Mouse (Mus musculus) midbrain, embryonic 12.5 days (tissue): ENCODE results near the gene Asb3. TPM values are rescaled to one million over a fixed set of nuclear protein-coding genes. Genes with fewer than 3 reads are reported as not detected.
A peak's percentile ranks its signal among the peaks of the same experiment; 100 is the strongest.

Experiments used
- ATAC-seq: fragments of 200-750 bp; cut with Nextera tagmentation; 2 replicates; pipeline ENCODE4 v1.8.0; 2017; ENCODE audit warnings: low read depth, moderate TSS enrichment, moderate library complexity; ENCODE audit not compliant: low FRiP score
- H3K27ac ChIP-seq: fragments of 300-500 bp; sonication (generic); replicated peaks from 2 replicates; pipeline ENCODE4 v1.5.1; 2016; ENCODE audit warnings: mild to moderate bottlenecking
- H3K27me3 ChIP-seq: fragments of 300-500 bp; sonication (generic); 2 replicates; pipeline ENCODE4 v1.6.1; 2016; ENCODE audit warnings: mild to moderate bottlenecking
- H3K36me3 ChIP-seq: fragments of 300-500 bp; sonication (generic); 2 replicates; pipeline ENCODE4 v1.6.1; 2016
- H3K4me1 ChIP-seq: fragments of 300-500 bp; sonication (generic); 2 replicates; pipeline ENCODE4 v1.6.1; 2016
- H3K4me2 ChIP-seq: fragments of 300-500 bp; sonication (generic); replicated peaks from 2 replicates; pipeline ENCODE4 v1.6.1; 2016; ENCODE audit warnings: mild to moderate bottlenecking, moderate library complexity
- H3K4me3 ChIP-seq: fragments of 300-500 bp; sonication (generic); 2 replicates; pipeline ENCODE4 v1.5.1; 2016; ENCODE audit warnings: mild to moderate bottlenecking
- H3K9ac ChIP-seq: fragments of 300-500 bp; sonication (generic); replicated peaks from 2 replicates; pipeline ENCODE4 v1.6.1; 2016; ENCODE audit warnings: mild to moderate bottlenecking, moderate library complexity
- H3K9me3 ChIP-seq: fragments of 300-500 bp; sonication (generic); 2 replicates; pipeline ENCODE4 v1.6.1; 2016; ENCODE audit warnings: mild to moderate bottlenecking
- WGBS: fragments of 180-500 bp; shearing (Covaris S2); methylation state at CpG from one replicate; pipeline ENCODE4 v1.1.7; 2016; 5-methylcytosine and 5-hydroxymethylcytosine counted together
- polyA plus RNA-seq: library from polyadenylated mRNA; unstranded; fragments of >200 nt; fragmentation: Nextera tagmentation; extraction: Ambion mirVana; gene quantifications from 2 replicates; pipeline ENCODE4 v1.2.1, GENCODE M21; 2016

Gene Asb3
- polyA plus RNA-seq, 1 experiment from 2014 or later, result 31.4 TPM

GRCm38 (mm10) chr11:30952829-30953228 is 67.6 kb downstream of the Asb3 start:
- WGBS, result 85% methylated on average over 5 of the region's 5 CpGs
- ATAC-seq, result no peak
- Histone ChIP-seq H3K27me3 (no peaks in the 10 kb centered on the region), H3K9ac (peak overlapping the region; percentile 88; the same call in 1 of the 2 replicates), H3K4me3 (peak overlapping the region; percentile 83), H3K4me1 (peaks cover 5% of the 10 kb centered on the region; the same call in 1 of the 2 replicates), H3K36me3 (peaks cover 42% of the 10 kb centered on the region), H3K27ac (no peak overlapping the region), H3K4me2 (peak overlapping the region; percentile 80), H3K9me3 (peaks cover 14% of the 10 kb centered on the region)

GRCm38 (mm10) chr11:30953469-30954154 is 68.4 kb downstream of the Asb3 start:
- peaks cover 36% of the 10 kb centered on the region for H3K36me3 ChIP-seq
- peak overlapping the region; percentile 82 for H3K27ac ChIP-seq
- peak; percentile 93 for ATAC-seq
- peak overlapping the region; percentile 88 for H3K9ac ChIP-seq
- H3K9me3 ChIP-seq, result peaks cover 16% of the 10 kb centered on the region
- WGBS, result 1% methylated on average over 29 of the region's 32 CpGs
- H3K4me2 ChIP-seq, result peak overlapping the region; percentile 80
- H3K27me3 ChIP-seq, result no peaks in the 10 kb centered on the region
- H3K4me1 ChIP-seq, result peaks cover 5% of the 10 kb centered on the region; the same call in 1 of the 2 replicates
- H3K4me3 ChIP-seq, result peak overlapping the region; percentile 83

GRCm38 (mm10) chr11:30954279-30954725 is 69.1 kb downstream of the Asb3 start, which contains the start of gene Erlec1:
Gene Erlec1, minus strand, starts transcription at chr11:30954335.
- Histone ChIP-seq H3K36me3 (peaks cover 30% of the 10 kb centered on the region), H3K4me3 (peak within 1 kb of the TSS; percentile 83), H3K4me1 (peaks cover 5% of the 10 kb centered on the region; the same call in 1 of the 2 replicates), H3K9me3 (peaks cover 21% of the 10 kb centered on the region), H3K27me3 (no peaks in the 10 kb centered on the region), H3K9ac (peak within 1 kb of the TSS; percentile 88), H3K27ac (peak within 1 kb of the TSS; percentile 82), H3K4me2 (peak within 1 kb of the TSS; percentile 80)
- under 1% methylated on average over 40 of the region's 40 CpGs for WGBS
- peak; percentile 99 for ATAC-seq

GRCm38 (mm10) chr11:30985237-30985636 is 100.0 kb downstream of the Asb3 start:
- Histone ChIP-seq H3K27ac (no peak overlapping the region), H3K9me3 (no peaks in the 10 kb centered on the region), H3K27me3 (no peaks in the 10 kb centered on the region), H3K4me1 (peaks cover 6% of the 10 kb centered on the region; the same call in 1 of the 2 replicates), H3K9ac (no peak overlapping the region), H3K36me3 (no peaks in the 10 kb centered on the region), H3K4me3 (no peak overlapping the region), H3K4me2 (no peak overlapping the region)
- 43% methylated on average over 2 of the region's 2 CpGs for WGBS
- no peak for ATAC-seq

- WGBS, result 2% methylated on average over 22 of the region's 22 CpGs
- Histone ChIP-seq H3K9ac (peak within 1 kb of the TSS; percentile 68), H3K4me2 (peak within 1 kb of the TSS; percentile 83), H3K36me3 (no peaks in the 10 kb centered on the region), H3K27me3 (no peaks in the 10 kb centered on the region), H3K27ac (0 out of 2 replicates have a peak within 1 kb of the TSS, but pooled peaks have one; percentile 20), H3K4me3 (peak within 1 kb of the TSS; percentile 62), H3K9me3 (no peaks in the 10 kb centered on the region), H3K4me1 (peaks cover 6% of the 10 kb centered on the region; the same call in 1 of the 2 replicates)
- ATAC-seq, result peak; percentile 99
These were observed 100.8 kb downstream of the Asb3 start, which contains the start of gene Chac2 for GRCm38 (mm10) chr11:30985877-30986624. Gene Chac2, minus strand, starts transcription at chr11:30986350.

- peak; percentile 75 for ATAC-seq
- H3K36me3 ChIP-seq, result no peaks in the 10 kb centered on the region
- 2% methylated on average over 2 of the region's 2 CpGs for WGBS
- H3K4me3 ChIP-seq, result peak overlapping the region; percentile 62
- H3K4me2 ChIP-seq, result peak overlapping the region; percentile 83
- H3K9me3 ChIP-seq, result no peaks in the 10 kb centered on the region
- 0 out of 2 replicates have a peak overlapping the region, but pooled peaks have one; percentile 20 for H3K27ac ChIP-seq
- H3K4me1 ChIP-seq, result peaks cover 6% of the 10 kb centered on the region; the same call in 1 of the 2 replicates
- H3K9ac ChIP-seq, result peak overlapping the region; percentile 68
- no peaks in the 10 kb centered on the region for H3K27me3 ChIP-seq
These were observed 101.4 kb downstream of the Asb3 start for GRCm38 (mm10) chr11:30986625-30987017.

- H3K36me3 ChIP-seq, result no peaks in the 10 kb centered on the region
- H3K27ac ChIP-seq, result no peak overlapping the region
- no peaks in the 10 kb centered on the region for H3K27me3 ChIP-seq
- H3K4me3 ChIP-seq, result no peak overlapping the region
- no peak overlapping the region for H3K4me2 ChIP-seq
- no peaks in the 10 kb centered on the region for H3K9me3 ChIP-seq
- no peaks in the 10 kb centered on the region for H3K4me1 ChIP-seq
- no peak overlapping the region for H3K9ac ChIP-seq
- ATAC-seq, result no peak
- WGBS, result 93% methylated on average over 3 of the region's 3 CpGs
These were observed 111.5 kb downstream of the Asb3 start for GRCm38 (mm10) chr11:30996670-30997069.

GRCm38 (mm10) chr11:30998199-30998598 is 113.0 kb downstream of the Asb3 start:
- Histone ChIP-seq H3K27me3 (no peaks in the 10 kb centered on the region), H3K4me1 (no peaks in the 10 kb centered on the region), H3K9ac (no peak overlapping the region), H3K27ac (no peak overlapping the region), H3K9me3 (no peaks in the 10 kb centered on the region), H3K36me3 (no peaks in the 10 kb centered on the region), H3K4me2 (no peak overlapping the region), H3K4me3 (no peak overlapping the region)
- WGBS, result 90% methylated on average over 5 of the region's 5 CpGs
- ATAC-seq, result no peak

GRCm38 (mm10) chr11:30998704-30999103 is 113.5 kb downstream of the Asb3 start:
- no peak for ATAC-seq
- Histone ChIP-seq H3K36me3 (no peaks in the 10 kb centered on the region), H3K27ac (no peak overlapping the region), H3K4me2 (no peak overlapping the region), H3K4me1 (no peaks in the 10 kb centered on the region), H3K27me3 (no peaks in the 10 kb centered on the region), H3K9ac (no peak overlapping the region), H3K4me3 (no peak overlapping the region), H3K9me3 (no peaks in the 10 kb centered on the region)
- WGBS, result 99% methylated on average over 2 of the region's 2 CpGs

GRCm38 (mm10) chr11:31000028-31000427 is 114.8 kb downstream of the Asb3 start:
- no peak overlapping the region for H3K27ac ChIP-seq
- no peaks in the 10 kb centered on the region for H3K27me3 ChIP-seq
- ATAC-seq, result no peak
- H3K36me3 ChIP-seq, result no peaks in the 10 kb centered on the region
- H3K9me3 ChIP-seq, result no peaks in the 10 kb centered on the region
- no peak overlapping the region for H3K4me3 ChIP-seq
- no peak overlapping the region for H3K9ac ChIP-seq
- H3K4me2 ChIP-seq, result no peak overlapping the region
- no peaks in the 10 kb centered on the region for H3K4me1 ChIP-seq
- WGBS, result 87% methylated on average over 2 of the region's 2 CpGs

GRCm38 (mm10) chr11:31001169-31001908 is 116.1 kb downstream of the Asb3 start:
- Histone ChIP-seq H3K9ac (no peak overlapping the region), H3K27me3 (no peaks in the 10 kb centered on the region), H3K4me3 (no peak overlapping the region), H3K27ac (no peak overlapping the region), H3K4me2 (no peak overlapping the region), H3K36me3 (no peaks in the 10 kb centered on the region), H3K4me1 (no peaks in the 10 kb centered on the region), H3K9me3 (no peaks in the 10 kb centered on the region)
- WGBS, result 93% methylated on average over 4 of the region's 4 CpGs
- no peak for ATAC-seq
